Mouse (Mus musculus): ENCODE measurements at regions not wholly inside any gene's neighbourhood (a gene's known extent, or its start where the extent isn't known, plus 50 kb on each side); places are given as distances from the start of the nearest gene placed in this dataset.

GRCm38 (mm10) chr13:43875895-43876294 is 91.3 kb downstream of the Cd83 start:
- no peaks in the 10 kb centered on the region for H3K4me1 ChIP-seq (ENCODE audit: control insufficient read depth)
- TF ChIP-seq TAL1 (IDR thresholded peaks at IDR 0.05; ENCODE audit: low read length) (no peak), GATA1 (IDR thresholded peaks at IDR 0.05; ENCODE audit: low read length) (no peak)
- H3K27me3 ChIP-seq (ENCODE audit: control insufficient read depth) = no peaks in the 10 kb centered on the region
- no peaks in the 10 kb centered on the region for H3K9me3 ChIP-seq (ENCODE audit: control insufficient read depth, low read length)
- H3K36me3 ChIP-seq (ENCODE audit: control insufficient read depth) = no peaks in the 10 kb centered on the region
- no peak overlapping the region for H3K4me3 ChIP-seq (replicated peaks)

GRCm38 (mm10) chr13:43887284-43887683 is 102.7 kb downstream of the Cd83 start:
- Histone ChIP-seq H3K4me3 (replicated peaks) (no peak overlapping the region), H3K27me3 (ENCODE audit: control insufficient read depth) (no peaks in the 10 kb centered on the region), H3K36me3 (ENCODE audit: control insufficient read depth) (no peaks in the 10 kb centered on the region), H3K4me1 (ENCODE audit: control insufficient read depth) (no peaks in the 10 kb centered on the region), H3K9me3 (ENCODE audit: control insufficient read depth, low read length) (peaks cover 3% of the 10 kb centered on the region; the same call in 1 of the 2 replicates)
- no peak for TF ChIP-seq TAL1 (IDR thresholded peaks at IDR 0.05; ENCODE audit: low read length)
- TF ChIP-seq GATA1 (IDR thresholded peaks at IDR 0.05; ENCODE audit: low read length) = no peak

- TF ChIP-seq GATA1 (IDR thresholded peaks at IDR 0.05; ENCODE audit: low read length) (no peak), TAL1 (IDR thresholded peaks at IDR 0.05; ENCODE audit: low read length) (no peak)
- no peaks in the 10 kb centered on the region for H3K27me3 ChIP-seq (ENCODE audit: control insufficient read depth)
- H3K36me3 ChIP-seq (ENCODE audit: control insufficient read depth) = no peaks in the 10 kb centered on the region
- no peaks in the 10 kb centered on the region for H3K4me1 ChIP-seq (ENCODE audit: control insufficient read depth)
- no peak overlapping the region for H3K4me3 ChIP-seq (replicated peaks)
- peaks cover 3% of the 10 kb centered on the region; the same call in 1 of the 2 replicates for H3K9me3 ChIP-seq (ENCODE audit: control insufficient read depth, low read length)
Observed at GRCm38 (mm10) chr13:43891928-43892327, 107.4 kb downstream of the Cd83 start.

DNA sequence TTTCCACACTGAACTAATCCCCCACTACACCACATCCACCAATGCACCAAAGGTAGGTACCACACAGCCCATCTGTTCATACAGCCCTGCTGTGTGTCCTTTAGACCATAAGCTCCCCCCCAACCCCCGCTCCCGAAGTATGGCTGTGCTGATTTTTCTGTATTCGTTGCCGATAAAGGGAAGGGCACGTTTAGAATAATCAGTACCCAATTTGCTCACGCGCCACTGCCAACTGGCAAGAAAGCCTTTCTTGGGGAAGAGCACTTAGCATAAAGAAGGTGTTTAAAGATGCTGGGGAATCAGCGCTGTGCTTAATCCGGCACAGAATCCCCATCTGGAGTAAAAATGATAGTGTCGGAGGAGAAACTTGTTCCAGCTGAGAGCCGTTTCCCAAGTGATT is 111.4 kb downstream of the Cd83 start:
- Histone ChIP-seq H3K27me3 (ENCODE audit: control insufficient read depth) (no peaks in the 10 kb centered on the region), H3K9me3 (ENCODE audit: control insufficient read depth, low read length) (no peaks in the 10 kb centered on the region), H3K4me3 (replicated peaks) (no peak overlapping the region), H3K4me1 (ENCODE audit: control insufficient read depth) (no peaks in the 10 kb centered on the region), H3K36me3 (ENCODE audit: control insufficient read depth) (no peaks in the 10 kb centered on the region)
- TF ChIP-seq TAL1 (IDR thresholded peaks at IDR 0.05; ENCODE audit: low read length) = no peak
- no peak for TF ChIP-seq GATA1 (IDR thresholded peaks at IDR 0.05; ENCODE audit: low read length)

DNA sequence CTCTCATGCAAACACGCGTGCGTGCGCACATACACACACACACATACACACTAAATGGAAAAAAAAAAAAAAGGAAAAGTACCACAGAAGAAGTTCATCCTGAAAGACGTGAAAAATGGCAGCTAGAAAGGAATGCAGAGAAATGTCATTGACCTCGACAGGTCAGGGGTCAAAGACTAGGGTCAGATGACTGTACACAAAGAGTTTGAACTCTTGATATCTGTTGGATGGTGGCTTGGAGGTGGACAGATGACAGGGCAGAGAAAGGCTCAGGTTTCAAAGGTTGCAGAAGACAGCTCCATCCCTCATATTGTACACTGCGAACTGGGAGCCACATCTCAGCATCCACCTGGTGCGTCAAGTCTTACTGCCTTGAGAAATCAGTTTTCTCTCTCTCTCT is 112.5 kb downstream of the Cd83 start:
- no peaks in the 10 kb centered on the region for H3K27me3 ChIP-seq (ENCODE audit: control insufficient read depth)
- H3K36me3 ChIP-seq (ENCODE audit: control insufficient read depth) = no peaks in the 10 kb centered on the region
- H3K9me3 ChIP-seq (ENCODE audit: control insufficient read depth, low read length) = no peaks in the 10 kb centered on the region
- H3K4me1 ChIP-seq (ENCODE audit: control insufficient read depth) = no peaks in the 10 kb centered on the region
- H3K4me3 ChIP-seq (replicated peaks) = no peak overlapping the region
- TF ChIP-seq GATA1 (IDR thresholded peaks at IDR 0.05; ENCODE audit: low read length) (no peak), TAL1 (IDR thresholded peaks at IDR 0.05; ENCODE audit: low read length) (no peak)

DNA sequence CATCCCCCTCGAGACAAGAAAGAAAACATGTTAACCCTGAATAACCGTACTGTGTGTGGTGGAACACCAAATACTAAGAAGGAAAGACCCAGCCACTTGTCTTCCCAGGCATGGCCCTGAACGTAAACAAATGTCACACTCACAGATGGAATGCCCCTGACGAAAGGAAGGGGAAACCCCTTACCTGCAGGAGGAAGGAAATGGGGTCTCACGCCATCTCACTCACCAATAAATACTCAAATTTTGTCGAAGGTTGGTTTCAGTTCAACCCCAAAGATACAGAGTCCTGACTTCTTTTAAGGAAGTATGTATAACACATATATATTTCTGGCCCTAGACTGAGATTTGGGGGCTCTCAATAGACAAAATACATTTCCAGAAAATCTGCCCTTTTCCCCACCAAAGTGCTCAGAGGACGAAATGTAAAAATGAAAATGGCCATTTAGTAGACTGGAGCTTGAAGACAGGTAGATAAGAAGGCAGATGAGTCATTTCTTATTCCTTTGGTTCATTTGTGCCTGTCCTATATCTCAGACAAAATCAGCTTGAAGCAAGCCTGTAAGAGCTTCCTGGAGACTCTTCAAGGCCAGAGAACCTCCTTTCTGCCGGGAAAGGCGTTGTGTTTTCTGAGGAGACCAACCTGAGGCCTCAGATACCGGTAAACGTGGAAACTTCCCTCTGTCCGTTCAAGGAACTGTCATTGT is 114.1 kb downstream of the Cd83 start:
- Histone ChIP-seq H3K9me3 (ENCODE audit: control insufficient read depth, low read length) (no peaks in the 10 kb centered on the region), H3K4me3 (replicated peaks) (no peak overlapping the region), H3K4me1 (ENCODE audit: control insufficient read depth) (no peaks in the 10 kb centered on the region), H3K27me3 (ENCODE audit: control insufficient read depth) (no peaks in the 10 kb centered on the region), H3K36me3 (ENCODE audit: control insufficient read depth) (no peaks in the 10 kb centered on the region)
- TF ChIP-seq GATA1 (IDR thresholded peaks at IDR 0.05; ENCODE audit: low read length) (no peak), TAL1 (IDR thresholded peaks at IDR 0.05; ENCODE audit: low read length) (no peak)

DNA sequence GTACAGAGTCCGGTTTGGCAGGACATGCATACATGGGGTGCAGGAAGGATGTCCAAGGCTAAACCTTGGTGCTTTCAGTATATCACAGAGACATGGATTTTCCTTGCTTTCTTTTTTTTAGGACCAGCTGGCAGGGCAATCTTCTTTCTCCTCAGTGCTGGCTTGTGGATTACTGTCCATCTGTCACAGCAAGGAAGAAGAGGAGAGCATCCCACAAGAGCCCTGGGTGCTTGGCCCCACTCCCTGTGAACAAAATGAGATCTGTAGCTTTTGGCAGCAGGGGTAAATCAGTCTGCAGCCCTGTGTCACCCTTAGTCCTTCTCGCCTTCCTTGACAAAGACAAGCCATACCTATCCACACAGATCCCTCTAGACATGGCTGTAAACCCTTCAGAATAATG is 115.5 kb downstream of the Cd83 start:
- Histone ChIP-seq H3K36me3 (ENCODE audit: control insufficient read depth) (no peaks in the 10 kb centered on the region), H3K27me3 (ENCODE audit: control insufficient read depth) (no peaks in the 10 kb centered on the region), H3K4me1 (ENCODE audit: control insufficient read depth) (no peaks in the 10 kb centered on the region), H3K4me3 (replicated peaks) (no peak overlapping the region), H3K9me3 (ENCODE audit: control insufficient read depth, low read length) (no peaks in the 10 kb centered on the region)
- TF ChIP-seq GATA1 (IDR thresholded peaks at IDR 0.05; ENCODE audit: low read length) (no peak), TAL1 (IDR thresholded peaks at IDR 0.05; ENCODE audit: low read length) (no peak)

DNA sequence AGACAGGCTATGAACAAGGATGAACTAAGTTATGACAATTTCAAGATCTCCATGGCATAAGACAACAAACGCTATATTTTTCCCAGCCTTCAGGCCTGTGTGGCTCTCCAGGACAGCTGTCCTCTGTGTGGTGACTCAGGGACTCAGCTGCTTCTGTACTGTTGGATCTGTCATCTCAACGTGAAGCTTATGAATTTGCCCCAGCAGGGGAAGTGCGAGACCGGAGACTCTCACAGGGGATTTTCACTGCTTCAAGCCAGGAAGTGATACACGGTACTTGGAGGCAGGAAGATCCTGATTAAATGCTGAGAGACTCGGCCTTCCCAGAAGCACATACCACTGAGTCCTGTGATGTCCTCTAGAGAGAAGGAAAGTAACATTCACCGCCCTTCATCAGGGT is 116.2 kb downstream of the Cd83 start:
- Histone ChIP-seq H3K27me3 (ENCODE audit: control insufficient read depth) (no peaks in the 10 kb centered on the region; the same call in 1 of the 2 replicates), H3K4me3 (replicated peaks) (no peak overlapping the region), H3K9me3 (ENCODE audit: control insufficient read depth, low read length) (no peaks in the 10 kb centered on the region), H3K4me1 (ENCODE audit: control insufficient read depth) (no peaks in the 10 kb centered on the region), H3K36me3 (ENCODE audit: control insufficient read depth) (no peaks in the 10 kb centered on the region)
- TF ChIP-seq TAL1 (IDR thresholded peaks at IDR 0.05; ENCODE audit: low read length) = no peak

DNA sequence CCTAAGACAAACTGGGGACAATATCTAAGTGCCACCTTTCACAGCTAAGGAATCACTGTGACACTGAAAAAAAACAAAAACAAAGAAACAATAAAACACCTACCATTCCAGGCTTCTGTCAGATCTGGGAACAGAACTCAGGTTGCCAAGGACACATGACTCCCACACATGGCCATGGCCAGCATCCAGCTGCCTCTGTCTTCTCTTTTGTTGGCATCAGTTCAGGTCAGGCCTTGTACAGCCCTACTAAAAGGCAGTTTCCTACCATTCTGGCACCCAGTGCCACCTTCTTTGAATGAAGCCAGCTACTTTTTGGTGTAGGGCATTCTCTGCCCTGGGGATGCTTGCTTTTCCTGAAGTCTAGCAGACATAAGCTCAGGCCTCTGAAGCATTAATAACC is 118.8 kb downstream of the Cd83 start:
- Histone ChIP-seq H3K4me3 (replicated peaks) (no peak overlapping the region), H3K9me3 (ENCODE audit: control insufficient read depth, low read length) (no peaks in the 10 kb centered on the region), H3K4me1 (ENCODE audit: control insufficient read depth) (peaks cover 6% of the 10 kb centered on the region), H3K36me3 (ENCODE audit: control insufficient read depth) (no peaks in the 10 kb centered on the region), H3K27me3 (ENCODE audit: control insufficient read depth) (peaks cover 4% of the 10 kb centered on the region)
- TF ChIP-seq TAL1 (IDR thresholded peaks at IDR 0.05; ENCODE audit: low read length) (no peak), GATA1 (IDR thresholded peaks at IDR 0.05; ENCODE audit: low read length) (no peak)

DNA sequence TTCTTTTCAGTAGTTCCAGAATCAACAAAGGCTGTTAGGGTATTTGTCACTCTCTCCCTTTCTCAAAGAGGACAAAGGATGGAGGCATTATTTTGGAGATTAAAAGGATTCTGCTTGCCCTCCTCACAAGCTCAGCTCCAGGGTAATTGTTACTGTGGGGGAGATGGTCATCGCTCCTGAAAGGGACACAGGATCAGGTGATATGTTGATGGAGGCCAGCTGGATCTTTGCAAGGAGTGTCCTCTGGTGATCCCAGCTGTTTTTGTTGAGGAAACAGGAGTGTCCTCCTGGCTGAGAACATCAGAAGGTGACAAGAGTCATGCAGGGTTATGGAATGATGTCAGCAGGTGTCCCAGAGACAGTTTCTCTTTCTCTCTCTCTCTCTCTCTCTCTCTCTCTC is 119.7 kb downstream of the Cd83 start:
- peaks cover 6% of the 10 kb centered on the region for H3K27me3 ChIP-seq (ENCODE audit: control insufficient read depth)

More for the DNA sequence above, 119.7 kb downstream of the Cd83 start:
- Histone ChIP-seq H3K36me3 (ENCODE audit: control insufficient read depth) (no peaks in the 10 kb centered on the region), H3K4me1 (ENCODE audit: control insufficient read depth) (peaks cover 11% of the 10 kb centered on the region), H3K9me3 (ENCODE audit: control insufficient read depth, low read length) (no peaks in the 10 kb centered on the region), H3K4me3 (replicated peaks) (no peak overlapping the region)
- TF ChIP-seq TAL1 (IDR thresholded peaks at IDR 0.05; ENCODE audit: low read length) = no peak
- no peak for TF ChIP-seq GATA1 (IDR thresholded peaks at IDR 0.05; ENCODE audit: low read length)

Measured in erythroblast, embryonic 14.5 days (primary cell).